Mouse (Mus musculus) heart, embryonic 15.5 days (tissue): Measurements from ENCODE around the gene Fcrl6. TPM values are rescaled to one million over a fixed set of nuclear protein-coding genes. Genes with fewer than 3 reads are reported as not detected.

Experiments
- ATAC-seq: fragments of 200-750 bp; cut with Nextera tagmentation; replicated peaks from 2 replicates; pipeline ENCODE4 v1.8.0; 2017; ENCODE audit warnings: low read depth, moderate TSS enrichment; ENCODE audit not compliant: insufficient number of reproducible peaks, insufficient read depth, low FRiP score
- H3K27ac ChIP-seq: fragments of 300-500 bp; sonication (generic); 2 replicates; pipeline ENCODE4 v1.5.1; 2015; ENCODE audit warnings: mild to moderate bottlenecking, inconsistent platforms
- H3K27me3 ChIP-seq: fragments of 300-500 bp; sonication (generic); 2 replicates; pipeline ENCODE4 v1.6.1; 2015; ENCODE audit warnings: inconsistent platforms
- H3K36me3 ChIP-seq: fragments of 300-500 bp; sonication (generic); 2 replicates; pipeline ENCODE4 v1.6.1; 2015; ENCODE audit warnings: mild to moderate bottlenecking, inconsistent platforms
- H3K4me1 ChIP-seq: fragments of 300-500 bp; sonication (generic); replicated peaks from 2 replicates; pipeline ENCODE4 v1.6.1; 2015; ENCODE audit warnings: inconsistent platforms
- H3K4me2 ChIP-seq: fragments of 300-500 bp; sonication (generic); 2 replicates; pipeline ENCODE4 v1.6.1; 2015; ENCODE audit warnings: inconsistent platforms, mild to moderate bottlenecking, moderate library complexity
- H3K4me3 ChIP-seq: fragments of 300-500 bp; sonication (generic); 2 replicates; pipeline ENCODE4 v1.5.1; 2015; ENCODE audit warnings: mild to moderate bottlenecking, inconsistent platforms
- H3K9ac ChIP-seq: fragments of 300-500 bp; sonication (generic); 2 replicates; pipeline ENCODE4 v1.6.1; 2015; ENCODE audit warnings: mild to moderate bottlenecking, inconsistent platforms
- H3K9me3 ChIP-seq: fragments of 300-500 bp; sonication (generic); replicated peaks from 2 replicates; pipeline ENCODE4 v1.6.1; 2016; ENCODE audit warnings: inconsistent platforms
- WGBS: fragments of 180-500 bp; shearing (Covaris S2); methylation state at CpG from one replicate; pipeline ENCODE4 v1.1.7; 2015; ENCODE audit warnings: mixed read lengths; 5-methylcytosine and 5-hydroxymethylcytosine counted together
- polyA plus RNA-seq: library from polyadenylated mRNA; unstranded; fragments of >200 nt; fragmentation: Nextera tagmentation; extraction: Ambion mirVana; gene quantifications from 2 replicates; pipeline ENCODE4 v1.2.1, GENCODE M21; 2015

Fcrl6 gene
- polyA plus RNA-seq, 1 experiment from 2014 or later = not detected

DNA sequence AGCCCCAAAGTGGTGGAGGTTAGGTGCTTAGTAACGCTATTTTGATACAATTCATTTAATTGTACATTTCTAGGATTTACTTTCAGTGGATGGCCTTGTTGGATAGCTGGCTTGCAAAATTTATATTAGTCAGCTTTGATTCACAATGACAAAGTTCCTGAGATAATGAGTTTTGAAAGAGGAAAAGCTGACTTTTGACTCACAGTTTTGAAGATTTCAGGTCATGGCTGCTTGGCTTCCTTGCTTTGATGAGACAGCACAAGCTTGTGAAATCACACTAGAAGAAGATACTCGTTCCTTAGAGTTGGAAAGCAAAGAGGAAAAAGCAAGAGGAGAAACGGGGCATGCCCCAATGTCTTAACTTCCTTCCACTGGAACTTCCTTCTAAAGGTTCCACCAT is 36.2 kb downstream of the Fcrl6 start:
- 63% methylated on average over 3 of the region's 3 CpGs for WGBS
- Histone ChIP-seq H3K27me3 (peaks cover 27% of the 10 kb centered on the region), H3K27ac (no peak overlapping the region), H3K36me3 (no peaks in the 10 kb centered on the region), H3K9ac (no peak overlapping the region), H3K9me3 (no peaks in the 10 kb centered on the region), H3K4me2 (no peak overlapping the region), H3K4me3 (no peak overlapping the region), H3K4me1 (peaks cover 16% of the 10 kb centered on the region)
- no peak for ATAC-seq

DNA sequence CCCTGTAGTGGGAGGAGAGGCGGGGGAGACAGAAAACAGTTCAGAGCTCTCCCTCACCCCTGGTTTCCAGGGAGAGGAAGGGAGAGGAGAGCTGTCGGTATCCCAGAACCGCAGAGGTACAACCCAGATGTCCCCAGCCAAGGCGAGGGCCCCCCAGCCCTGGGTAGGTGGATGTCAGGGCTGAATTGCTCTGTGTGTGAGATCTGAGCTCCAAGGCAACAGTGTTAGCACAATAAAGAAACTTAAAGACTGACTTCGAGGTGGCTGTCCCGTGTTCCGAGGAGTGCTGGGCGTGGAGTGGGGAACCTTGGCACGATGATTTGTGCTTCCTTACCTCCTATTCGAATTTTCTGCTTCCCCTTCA is 38.9 kb downstream of the Fcrl6 start:
- Histone ChIP-seq H3K4me3 (peak overlapping the region; percentile 59), H3K4me2 (peak overlapping the region; percentile 98), H3K27ac (peak overlapping the region; percentile 38; the same call in 1 of the 2 replicates), H3K36me3 (no peaks in the 10 kb centered on the region), H3K9me3 (no peaks in the 10 kb centered on the region), H3K9ac (peak overlapping the region; percentile 50), H3K4me1 (peaks cover 16% of the 10 kb centered on the region), H3K27me3 (peaks cover 37% of the 10 kb centered on the region)
- ATAC-seq = no peak
- 5% methylated on average over 10 of the region's 10 CpGs for WGBS

GRCm38 (mm10) chr1:172562641-172563464 is 39.5 kb downstream of the Fcrl6 start:
- Histone ChIP-seq H3K9me3 (no peaks in the 10 kb centered on the region), H3K36me3 (no peaks in the 10 kb centered on the region), H3K27ac (peak overlapping the region; percentile 38; the same call in 1 of the 2 replicates), H3K9ac (peak overlapping the region; percentile 50), H3K4me1 (peaks cover 16% of the 10 kb centered on the region), H3K4me3 (peak overlapping the region; percentile 59), H3K4me2 (peak overlapping the region; percentile 98), H3K27me3 (peaks cover 37% of the 10 kb centered on the region)
- ATAC-seq = peak; percentile 67
- WGBS = under 1% methylated on average over 66 of the region's 66 CpGs

- Histone ChIP-seq H3K4me3 (no peak within 1 kb of the TSS), H3K4me1 (peaks cover 15% of the 10 kb centered on the region), H3K27me3 (peaks cover 31% of the 10 kb centered on the region), H3K9ac (no peak within 1 kb of the TSS), H3K27ac (no peak within 1 kb of the TSS), H3K4me2 (no peak within 1 kb of the TSS), H3K9me3 (no peaks in the 10 kb centered on the region), H3K36me3 (no peaks in the 10 kb centered on the region)
- 60% methylated on average over 11 of the region's 11 CpGs for WGBS
- ATAC-seq = no peak
These were observed 46.7 kb downstream of the Fcrl6 start, which contains the start of gene Vsig8 for GRCm38 (mm10) chr1:172555638-172556037. Gene Vsig8, plus strand, starts transcription at chr1:172555938.

DNA sequence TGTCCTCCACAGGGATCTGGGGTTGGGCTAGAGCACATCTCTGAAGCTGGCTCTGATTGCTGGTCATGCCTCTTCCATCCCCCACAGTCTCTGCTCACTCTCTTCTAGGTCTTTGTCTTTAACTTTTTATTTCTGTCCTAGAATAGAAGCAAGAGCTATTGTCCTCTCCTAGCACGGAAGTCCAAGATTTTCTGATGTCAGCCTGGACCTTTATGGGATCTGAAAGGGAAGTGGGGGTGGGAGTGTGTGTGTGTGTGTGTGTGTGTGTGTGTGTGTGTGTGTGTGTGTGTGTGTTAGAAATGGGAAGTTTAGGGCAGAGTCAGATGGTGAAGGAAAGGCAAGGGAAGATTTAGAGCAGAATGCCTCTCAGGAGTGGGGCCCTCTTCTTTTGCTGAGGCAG is 49.7 kb downstream of the Fcrl6 start:
- WGBS = 55% methylated on average over 1 of the region's 1 CpGs
- H3K9me3 ChIP-seq = no peaks in the 10 kb centered on the region
- no peak for ATAC-seq
- H3K9ac ChIP-seq = no peak overlapping the region
- peak overlapping the region; percentile 11; the same call in 1 of the 2 replicates for H3K27ac ChIP-seq
- no peak overlapping the region for H3K4me3 ChIP-seq
- peaks cover 16% of the 10 kb centered on the region for H3K27me3 ChIP-seq
- no peak overlapping the region for H3K4me2 ChIP-seq
- no peaks in the 10 kb centered on the region for H3K36me3 ChIP-seq
- peaks cover 24% of the 10 kb centered on the region for H3K4me1 ChIP-seq

GRCm38 (mm10) chr1:172551009-172551408 is 51.3 kb downstream of the Fcrl6 start:
- Histone ChIP-seq H3K27me3 (peaks cover 6% of the 10 kb centered on the region; the same call in 1 of the 2 replicates), H3K9ac (no peak overlapping the region), H3K9me3 (no peaks in the 10 kb centered on the region), H3K36me3 (no peaks in the 10 kb centered on the region), H3K4me2 (peak overlapping the region; percentile 74), H3K4me1 (peaks cover 24% of the 10 kb centered on the region), H3K27ac (no peak overlapping the region), H3K4me3 (peak overlapping the region; percentile 49)
- 22% methylated on average over 7 of the region's 7 CpGs for WGBS
- no peak for ATAC-seq

GRCm38 (mm10) chr1:172550551-172550951 is 51.8 kb downstream of the Fcrl6 start:
- Histone ChIP-seq H3K9ac (0 out of 2 replicates have a peak overlapping the region, but pooled peaks have one; percentile 7), H3K27me3 (peaks cover 2% of the 10 kb centered on the region; the same call in 1 of the 2 replicates), H3K4me3 (peak overlapping the region; percentile 49), H3K36me3 (no peaks in the 10 kb centered on the region), H3K27ac (peak overlapping the region; percentile 38; the same call in 1 of the 2 replicates), H3K4me1 (peaks cover 24% of the 10 kb centered on the region), H3K9me3 (no peaks in the 10 kb centered on the region), H3K4me2 (peak overlapping the region; percentile 74)
- 1% methylated on average over 7 of the region's 8 CpGs for WGBS
- ATAC-seq = peak; percentile 78

GRCm38 (mm10) chr1:172549717-172550116 is 52.6 kb downstream of the Fcrl6 start:
- Histone ChIP-seq H3K27ac (no peak overlapping the region), H3K36me3 (no peaks in the 10 kb centered on the region), H3K27me3 (0 out of 2 replicates have a peak, but pooled peaks cover 6% of the 10 kb centered on the region), H3K4me3 (peak overlapping the region; percentile 49), H3K4me2 (peak overlapping the region; percentile 74), H3K9me3 (no peaks in the 10 kb centered on the region), H3K9ac (no peak overlapping the region), H3K4me1 (peaks cover 24% of the 10 kb centered on the region)
- WGBS = 10% methylated on average over 8 of the region's 8 CpGs
- no peak for ATAC-seq

DNA sequence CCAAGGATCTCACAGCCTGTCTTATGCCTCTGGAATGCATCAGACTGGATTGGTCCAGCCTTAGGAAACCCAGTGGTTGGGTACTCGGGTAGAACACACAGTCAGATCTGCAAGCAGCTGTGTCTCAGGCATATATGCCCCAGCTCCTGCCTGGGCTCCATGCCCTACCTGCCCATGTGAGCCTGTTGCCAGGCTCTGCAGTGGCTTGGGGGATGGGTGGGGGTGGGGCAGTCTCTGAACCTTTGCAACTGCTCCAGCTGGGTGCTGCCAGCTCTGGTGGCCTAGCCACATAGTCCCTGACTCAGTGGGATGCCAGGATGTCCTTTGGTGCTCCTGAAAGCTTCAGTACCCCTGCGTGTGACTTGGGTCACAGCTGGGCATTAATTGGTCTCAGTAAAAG is 53.0 kb downstream of the Fcrl6 start:
- 30% methylated on average over 2 of the region's 2 CpGs for WGBS
- Histone ChIP-seq H3K9ac (no peak overlapping the region), H3K4me3 (no peak overlapping the region), H3K4me1 (peaks cover 24% of the 10 kb centered on the region), H3K9me3 (no peaks in the 10 kb centered on the region), H3K27ac (no peak overlapping the region), H3K4me2 (no peak overlapping the region), H3K36me3 (no peaks in the 10 kb centered on the region), H3K27me3 (0 out of 2 replicates have a peak, but pooled peaks cover 6% of the 10 kb centered on the region)
- no peak for ATAC-seq

- H3K27me3 ChIP-seq = 0 out of 2 replicates have a peak, but pooled peaks cover 6% of the 10 kb centered on the region
- no peak overlapping the region for H3K4me2 ChIP-seq
- no peak overlapping the region for H3K27ac ChIP-seq
- peaks cover 24% of the 10 kb centered on the region for H3K4me1 ChIP-seq
- H3K4me3 ChIP-seq = no peak overlapping the region
- WGBS = 61% methylated on average over 7 of the region's 7 CpGs
- no peaks in the 10 kb centered on the region for H3K9me3 ChIP-seq
- H3K36me3 ChIP-seq = no peaks in the 10 kb centered on the region
- ATAC-seq = no peak
- H3K9ac ChIP-seq = no peak overlapping the region
These were observed 53.9 kb downstream of the Fcrl6 start for GRCm38 (mm10) chr1:172548501-172548900.
